Mouse (Mus musculus) liver, embryonic 15.5 days (tissue): ENCODE data around the gene Palm. TPM values are rescaled to one million over a fixed set of nuclear protein-coding genes. Genes with fewer than 3 reads are reported as not detected.

ENCODE experiments used
- ATAC-seq: fragments of 200-750 bp; cut with Nextera tagmentation; 2 replicates; pipeline ENCODE4 v1.8.0; 2017; ENCODE audit warnings: moderate number of reproducible peaks, mild to moderate bottlenecking, moderate library complexity; ENCODE audit not compliant: insufficient read depth
- H3K27ac ChIP-seq: fragments of 300-500 bp; sonication (generic); replicated peaks from 2 replicates; pipeline ENCODE4 v1.5.1; 2015; ENCODE audit warnings: mild to moderate bottlenecking, inconsistent platforms
- H3K27me3 ChIP-seq: fragments of 300-500 bp; sonication (generic); 2 replicates; pipeline ENCODE4 v1.6.1; 2015; ENCODE audit warnings: mild to moderate bottlenecking, inconsistent platforms
- H3K36me3 ChIP-seq: fragments of 300-500 bp; sonication (generic); replicated peaks from 2 replicates; pipeline ENCODE4 v1.6.1; 2015; ENCODE audit warnings: moderate library complexity, mild to moderate bottlenecking, inconsistent platforms
- H3K4me1 ChIP-seq: fragments of 300-500 bp; sonication (generic); replicated peaks from 2 replicates; pipeline ENCODE4 v1.6.1; 2015; ENCODE audit warnings: inconsistent platforms
- H3K4me2 ChIP-seq: fragments of 300-500 bp; sonication (generic); 2 replicates; pipeline ENCODE4 v1.6.1; 2015; ENCODE audit warnings: moderate library complexity, mild to moderate bottlenecking, inconsistent platforms
- H3K4me3 ChIP-seq: fragments of 300-500 bp; sonication (generic); replicated peaks from 2 replicates; pipeline ENCODE4 v1.5.1; 2015; ENCODE audit warnings: mild to moderate bottlenecking, inconsistent platforms
- H3K9ac ChIP-seq: fragments of 300-500 bp; sonication (generic); 2 replicates; pipeline ENCODE4 v1.6.1; 2015; ENCODE audit warnings: moderate library complexity, mild to moderate bottlenecking, inconsistent platforms
- H3K9me3 ChIP-seq: fragments of 300-500 bp; sonication (generic); replicated peaks from 2 replicates; pipeline ENCODE4 v1.6.1; 2016; ENCODE audit warnings: inconsistent platforms
- WGBS: fragments of 180-500 bp; shearing (Covaris S2); methylation state at CpG from one replicate; pipeline ENCODE4 v1.1.7; 2015; ENCODE audit warnings: mixed read lengths; ENCODE audit not compliant: insufficient replicate concordance; 5-methylcytosine and 5-hydroxymethylcytosine counted together
- polyA plus RNA-seq: library from polyadenylated mRNA; unstranded; fragments of >200 nt; fragmentation: Nextera tagmentation; extraction: Ambion mirVana; gene quantifications from 2 replicates; pipeline ENCODE4 v1.2.1, GENCODE M21; 2015

Palm gene
- polyA plus RNA-seq, 1 experiment from 2014 or later: 8.8 TPM

DNA sequence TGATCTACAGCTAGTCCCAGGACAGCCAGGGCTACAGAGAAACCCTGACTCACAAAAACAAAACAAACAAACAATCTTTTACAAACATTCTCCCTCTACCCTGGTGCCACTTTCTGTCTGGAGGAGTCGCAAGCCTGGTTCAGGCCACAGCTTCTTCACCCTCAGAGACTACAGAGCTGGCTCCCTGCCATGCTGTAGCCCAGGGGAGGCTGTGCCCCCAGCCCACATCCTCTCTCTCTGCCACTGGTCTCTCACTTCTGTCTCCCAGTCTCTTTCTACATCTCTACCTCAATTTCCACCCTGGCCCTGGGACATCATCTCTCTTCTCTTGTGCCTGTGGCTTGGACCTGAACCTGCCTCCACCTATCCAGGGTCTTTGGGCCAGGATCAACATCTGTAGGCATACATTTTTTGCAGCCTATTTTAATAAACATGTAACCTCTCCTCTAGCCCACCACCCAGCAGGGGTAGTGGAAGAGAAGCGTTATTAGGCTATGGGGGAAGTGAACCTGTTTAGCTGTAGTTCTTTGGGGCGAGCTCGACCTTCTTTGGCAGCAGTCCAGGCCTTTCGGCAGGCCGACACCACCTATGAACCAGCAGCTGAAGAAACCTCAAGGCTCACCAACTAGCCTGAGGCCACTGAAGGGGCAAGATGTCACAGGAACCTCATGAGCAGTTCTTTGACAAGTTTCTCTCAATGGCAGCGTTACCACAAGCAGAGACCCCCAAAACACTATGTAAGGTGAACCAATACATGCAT lies 38.8 kb downstream of the Palm start:
- Histone ChIP-seq H3K9me3 (no peaks in the 10 kb centered on the region), H3K4me1 (no peaks in the 10 kb centered on the region), H3K27me3 (no peaks in the 10 kb centered on the region; the same call in 1 of the 2 replicates), H3K4me3 (no peak overlapping the region), H3K4me2 (no peak overlapping the region), H3K9ac (no peak overlapping the region), H3K36me3 (no peaks in the 10 kb centered on the region), H3K27ac (no peak overlapping the region)
- 48% methylated on average over 7 of the region's 7 CpGs for WGBS
- ATAC-seq: no peak

DNA sequence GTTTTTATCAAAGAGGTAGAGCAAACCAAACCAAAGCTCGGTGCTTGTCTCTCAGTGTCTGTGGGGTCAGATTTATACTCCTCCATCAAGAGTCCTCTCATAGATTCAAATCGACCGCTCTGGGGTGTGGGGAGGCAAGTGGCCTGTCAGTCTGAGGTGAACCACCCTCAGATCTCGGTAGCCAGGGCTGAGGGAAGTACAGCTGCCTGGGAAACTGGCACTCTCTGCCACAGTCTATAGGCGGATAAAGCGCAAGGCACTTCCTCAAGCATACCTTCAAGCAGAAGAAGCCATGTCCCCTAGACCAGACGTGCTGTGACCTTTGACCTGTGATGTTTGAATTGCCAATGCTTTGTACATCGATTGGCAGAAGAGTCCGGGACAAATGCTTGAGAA lies 39.4 kb downstream of the Palm start:
- no peaks in the 10 kb centered on the region for H3K36me3 ChIP-seq
- H3K4me2 ChIP-seq: no peak overlapping the region
- no peaks in the 10 kb centered on the region; the same call in 1 of the 2 replicates for H3K27me3 ChIP-seq
- no peak overlapping the region for H3K27ac ChIP-seq
- no peak for ATAC-seq
- no peaks in the 10 kb centered on the region for H3K4me1 ChIP-seq
- WGBS: 47% methylated on average over 9 of the region's 9 CpGs
- H3K4me3 ChIP-seq: no peak overlapping the region
- no peaks in the 10 kb centered on the region for H3K9me3 ChIP-seq
- no peak overlapping the region for H3K9ac ChIP-seq

DNA sequence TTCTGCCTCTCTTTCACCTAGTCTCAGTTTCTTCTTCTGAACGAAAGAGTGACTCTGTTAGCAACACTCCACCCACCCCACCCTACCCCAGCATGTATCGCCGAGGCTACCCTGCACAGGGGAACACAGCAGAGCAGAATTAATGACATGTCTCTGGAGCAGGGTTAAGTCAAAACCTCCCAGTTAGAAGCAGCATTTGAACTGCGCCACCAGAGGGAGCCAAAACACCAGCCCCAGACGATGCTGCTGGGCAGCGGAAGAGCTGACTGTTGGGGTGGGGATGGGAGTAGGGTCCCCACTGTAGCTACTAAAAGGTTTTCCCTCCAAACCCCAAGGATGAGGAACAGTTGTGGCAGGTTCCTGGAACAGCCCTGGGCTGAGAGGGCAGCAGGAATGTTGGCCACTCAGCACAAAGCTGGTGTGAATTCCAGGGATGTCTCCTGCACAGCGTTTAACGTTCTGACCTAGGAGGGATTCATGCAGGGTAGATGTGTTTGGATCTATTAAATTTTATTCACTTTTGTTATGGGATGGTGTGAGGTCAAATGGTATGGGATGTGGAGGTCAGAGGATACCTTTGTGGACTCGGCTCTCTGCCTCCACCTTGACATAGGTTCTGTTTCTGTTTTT lies 41.5 kb downstream of the Palm start:
- 23% methylated on average over 9 of the region's 9 CpGs for WGBS
- no peak overlapping the region for H3K4me2 ChIP-seq
- H3K9me3 ChIP-seq: no peaks in the 10 kb centered on the region
- peak; percentile 35; the same call in 1 of the 2 replicates for ATAC-seq
- H3K9ac ChIP-seq: no peak overlapping the region
- H3K36me3 ChIP-seq: no peaks in the 10 kb centered on the region
- H3K4me1 ChIP-seq: no peaks in the 10 kb centered on the region
- H3K27me3 ChIP-seq: no peaks in the 10 kb centered on the region; the same call in 1 of the 2 replicates
- H3K4me3 ChIP-seq: no peak overlapping the region
- H3K27ac ChIP-seq: no peak overlapping the region

DNA sequence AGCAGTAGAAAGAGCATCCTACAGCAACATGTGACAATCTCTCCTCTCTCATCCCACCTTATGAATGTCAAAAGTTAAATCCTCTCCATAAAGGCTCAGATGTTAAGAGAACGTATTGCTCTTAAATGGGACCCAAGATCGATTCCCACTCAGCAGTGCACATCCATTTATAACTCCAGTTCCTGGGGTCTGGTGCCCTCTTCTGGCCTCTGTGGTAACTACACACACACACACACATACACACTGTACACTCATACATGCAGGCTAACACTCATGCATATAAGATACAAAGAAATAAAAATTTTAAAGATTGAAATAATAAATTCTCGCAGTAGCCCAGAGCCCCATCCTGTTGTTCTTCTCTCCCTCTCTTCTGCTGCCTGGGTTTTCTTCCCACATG lies 43.5 kb downstream of the Palm start:
- no peak for ATAC-seq
- H3K36me3 ChIP-seq: no peaks in the 10 kb centered on the region
- H3K4me1 ChIP-seq: peaks cover 10% of the 10 kb centered on the region; the same call in 1 of the 2 replicates
- 0 out of 2 replicates have a peak, but pooled peaks cover 6% of the 10 kb centered on the region for H3K27me3 ChIP-seq
- no peak overlapping the region for H3K27ac ChIP-seq
- no peak overlapping the region for H3K4me3 ChIP-seq
- no peak overlapping the region for H3K9ac ChIP-seq
- H3K4me2 ChIP-seq: no peak overlapping the region
- H3K9me3 ChIP-seq: no peaks in the 10 kb centered on the region
- WGBS: 89% methylated on average over 3 of the region's 3 CpGs

DNA sequence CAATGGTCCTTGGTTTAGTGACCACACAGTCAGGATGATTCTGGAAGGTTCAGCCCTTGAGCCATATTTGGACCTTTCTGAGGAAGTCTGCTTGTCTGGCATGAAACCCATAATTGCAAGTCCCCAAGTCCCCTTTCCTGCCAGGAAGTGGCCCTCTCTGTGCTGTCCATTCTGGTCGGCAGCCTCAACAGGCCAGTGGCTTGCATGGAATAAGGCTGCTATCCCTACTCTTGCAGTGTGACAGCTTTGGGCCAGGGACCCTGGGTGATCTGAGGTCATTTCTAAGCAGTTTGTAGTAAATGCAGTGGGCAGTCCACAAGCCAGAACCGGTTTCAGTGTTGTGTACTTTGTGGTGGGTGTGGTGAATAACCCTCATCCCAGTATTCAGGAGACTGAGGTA lies 44.8 kb downstream of the Palm start:
- Histone ChIP-seq H3K27me3 (0 out of 2 replicates have a peak, but pooled peaks cover 6% of the 10 kb centered on the region), H3K9me3 (no peaks in the 10 kb centered on the region), H3K9ac (no peak overlapping the region), H3K36me3 (no peaks in the 10 kb centered on the region), H3K4me1 (peaks cover 10% of the 10 kb centered on the region; the same call in 1 of the 2 replicates), H3K4me2 (no peak overlapping the region), H3K27ac (no peak overlapping the region), H3K4me3 (no peak overlapping the region)
- ATAC-seq: no peak
- WGBS: 32% methylated on average over 2 of the region's 2 CpGs

DNA sequence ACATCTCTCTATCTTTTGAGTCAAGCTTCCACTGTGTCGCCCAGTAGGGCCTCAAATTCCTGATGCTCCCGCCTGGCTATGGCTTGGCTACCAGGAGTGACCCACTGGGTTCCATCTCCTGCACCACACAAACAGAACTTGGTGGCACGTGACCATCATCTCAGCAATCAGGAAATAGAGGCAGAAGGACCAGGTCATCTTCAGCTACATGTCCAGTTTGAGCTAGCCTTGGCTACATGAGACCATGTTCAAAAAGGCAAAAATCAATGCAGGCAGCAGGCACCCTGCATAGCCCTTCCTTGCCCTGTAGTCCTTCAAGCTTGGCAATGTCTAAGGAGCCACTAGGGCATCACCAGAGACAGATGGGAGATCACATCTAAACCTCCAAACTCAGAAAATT lies 46.7 kb downstream of the Palm start:
- H3K4me1 ChIP-seq: peaks cover 10% of the 10 kb centered on the region; the same call in 1 of the 2 replicates
- H3K36me3 ChIP-seq: no peaks in the 10 kb centered on the region
- ATAC-seq: no peak
- 0 out of 2 replicates have a peak, but pooled peaks cover 6% of the 10 kb centered on the region for H3K27me3 ChIP-seq
- no peaks in the 10 kb centered on the region for H3K9me3 ChIP-seq
- 60% methylated on average over 3 of the region's 3 CpGs for WGBS
- H3K4me3 ChIP-seq: no peak overlapping the region
- H3K4me2 ChIP-seq: no peak overlapping the region
- peak overlapping the region; percentile 3; the same call in 1 of the 2 replicates for H3K27ac ChIP-seq
- no peak overlapping the region for H3K9ac ChIP-seq

DNA sequence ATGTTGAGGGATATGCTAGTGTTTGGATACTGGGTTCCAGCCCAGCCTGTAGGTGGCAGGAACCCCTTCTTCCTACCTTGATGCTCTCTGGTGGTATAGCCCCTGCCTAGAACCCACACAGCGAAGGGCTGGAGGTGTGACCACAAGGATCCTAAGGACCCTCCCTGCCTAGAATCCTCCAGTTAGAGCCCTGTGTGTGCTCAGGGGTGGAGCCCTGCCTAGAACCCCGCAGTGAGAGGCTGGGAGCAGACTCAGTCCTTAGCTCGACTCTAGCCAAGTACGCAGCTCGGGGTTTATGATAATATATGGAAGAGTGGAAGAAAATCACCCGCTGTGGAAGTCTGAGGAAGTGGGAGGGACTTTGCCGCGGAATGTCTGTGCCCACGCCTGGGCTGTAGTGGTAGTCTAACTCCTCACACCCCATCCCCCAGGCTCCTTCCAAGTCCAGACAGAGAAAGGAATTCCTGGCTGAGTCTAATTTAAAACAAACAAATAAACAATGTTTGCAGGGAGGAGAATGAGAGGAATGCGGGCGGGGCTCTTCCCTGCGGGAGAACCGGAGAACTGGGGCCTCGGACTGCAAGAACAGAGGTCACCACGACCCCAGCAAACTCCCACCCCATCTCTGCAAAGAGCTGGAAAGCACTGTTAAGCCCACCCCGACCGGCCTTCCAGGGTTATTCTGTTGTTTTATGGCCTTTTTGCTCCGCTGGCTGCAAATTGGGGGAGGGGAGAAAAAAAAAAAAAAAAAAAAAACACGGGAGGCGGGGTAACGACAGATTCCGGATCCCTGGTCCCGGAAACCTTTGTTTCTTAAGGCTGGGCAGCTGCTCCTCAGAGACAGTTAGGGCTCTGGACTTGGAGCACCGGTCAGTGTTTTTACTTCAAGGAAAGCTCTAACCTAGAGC lies 47.5 kb downstream of the Palm start:
- ATAC-seq: peak; percentile 72
- Histone ChIP-seq H3K36me3 (no peaks in the 10 kb centered on the region), H3K9ac (peak overlapping the region; percentile 35; the same call in 1 of the 2 replicates), H3K4me2 (peak overlapping the region; percentile 70), H3K9me3 (no peaks in the 10 kb centered on the region), H3K4me3 (peak overlapping the region; percentile 51), H3K4me1 (peaks cover 10% of the 10 kb centered on the region; the same call in 1 of the 2 replicates), H3K27me3 (0 out of 2 replicates have a peak, but pooled peaks cover 6% of the 10 kb centered on the region), H3K27ac (peak overlapping the region; percentile 49)
- WGBS: under 1% methylated on average over 24 of the region's 24 CpGs

DNA sequence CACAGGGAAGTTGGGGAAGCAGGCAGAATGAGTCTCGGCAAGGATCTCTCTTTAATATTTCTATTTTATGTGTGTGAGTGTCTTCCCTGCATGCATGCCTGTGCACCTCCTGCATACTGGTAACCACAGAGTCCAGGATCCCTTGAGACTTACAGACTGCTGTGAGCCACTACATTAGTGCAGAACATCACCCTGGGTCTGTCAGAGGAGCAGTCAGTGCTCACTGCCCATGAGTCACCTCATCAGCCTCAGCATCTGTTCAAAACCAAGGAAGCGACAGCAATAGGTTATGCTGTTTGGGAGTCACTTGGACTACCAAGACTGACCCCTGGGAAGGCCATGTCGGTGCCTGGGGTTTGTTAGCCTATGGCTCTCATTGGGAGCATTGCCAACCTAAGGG lies 49.0 kb downstream of the Palm start:
- Histone ChIP-seq H3K9me3 (no peaks in the 10 kb centered on the region), H3K36me3 (no peaks in the 10 kb centered on the region), H3K27me3 (0 out of 2 replicates have a peak, but pooled peaks cover 6% of the 10 kb centered on the region), H3K4me3 (no peak overlapping the region), H3K4me1 (peaks cover 10% of the 10 kb centered on the region; the same call in 1 of the 2 replicates), H3K27ac (no peak overlapping the region), H3K4me2 (no peak overlapping the region), H3K9ac (no peak overlapping the region)
- 67% methylated on average over 3 of the region's 3 CpGs for WGBS
- no peak for ATAC-seq

DNA sequence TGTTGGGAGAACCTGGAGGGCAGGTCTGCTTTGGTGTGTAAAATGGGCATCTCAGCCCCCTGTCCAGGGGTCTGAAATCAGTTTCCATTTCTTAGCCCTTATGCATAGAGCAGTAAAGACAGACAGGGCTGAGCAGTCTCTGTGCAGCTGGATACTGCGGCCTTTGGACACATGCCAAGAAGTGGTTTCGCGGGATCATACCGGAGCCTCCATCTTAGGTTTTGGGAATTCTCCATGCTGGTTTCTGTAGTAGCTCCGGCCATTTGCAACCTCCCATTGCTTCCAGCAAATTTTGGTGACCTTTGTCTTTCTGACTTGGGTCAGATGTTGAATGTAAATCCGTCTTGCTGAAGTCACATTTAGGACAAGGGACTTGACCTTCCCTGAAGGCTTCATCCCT lies 50.1 kb downstream of the Palm start:
- H3K27me3 ChIP-seq: 0 out of 2 replicates have a peak, but pooled peaks cover 6% of the 10 kb centered on the region
- no peak overlapping the region for H3K9ac ChIP-seq
- peaks cover 10% of the 10 kb centered on the region; the same call in 1 of the 2 replicates for H3K4me1 ChIP-seq
- no peak overlapping the region for H3K4me2 ChIP-seq
- WGBS: 70% methylated on average over 6 of the region's 6 CpGs
- no peak for ATAC-seq
- H3K36me3 ChIP-seq: no peaks in the 10 kb centered on the region
- no peak overlapping the region for H3K4me3 ChIP-seq
- H3K27ac ChIP-seq: no peak overlapping the region
- no peaks in the 10 kb centered on the region for H3K9me3 ChIP-seq

DNA sequence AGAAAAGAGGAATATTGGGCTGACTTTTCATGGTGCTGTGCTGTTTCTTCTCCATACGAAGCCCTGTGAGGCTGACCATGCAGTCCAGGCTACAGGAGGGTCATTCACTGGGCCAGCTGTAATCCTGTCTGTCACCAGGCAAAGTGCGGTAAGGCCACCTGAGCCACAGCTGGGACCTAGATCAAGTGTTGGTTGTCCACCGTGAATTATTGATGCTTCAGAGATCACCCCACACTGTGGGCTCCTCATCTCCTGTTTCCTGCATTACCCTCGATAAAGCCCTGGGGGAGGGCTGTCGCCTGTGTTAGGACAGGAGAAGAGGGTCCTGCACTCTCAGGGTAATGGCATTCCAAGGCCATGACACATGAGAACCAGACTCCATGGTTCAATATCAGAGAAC lies 53.2 kb downstream of the Palm start:
- Histone ChIP-seq H3K36me3 (no peaks in the 10 kb centered on the region), H3K9me3 (no peaks in the 10 kb centered on the region), H3K4me2 (no peak overlapping the region), H3K4me3 (no peak overlapping the region), H3K9ac (no peak overlapping the region), H3K27me3 (0 out of 2 replicates have a peak, but pooled peaks cover 3% of the 10 kb centered on the region), H3K27ac (no peak overlapping the region), H3K4me1 (peaks cover 16% of the 10 kb centered on the region)
- no peak for ATAC-seq
- 48% methylated on average over 5 of the region's 5 CpGs for WGBS
